Mouse (Mus musculus): Measurements from ENCODE around the gene Slc16a4. TPM values are rescaled to one million over a fixed set of nuclear protein-coding genes. Genes with fewer than 3 reads are reported as not detected.
"Not testable (repeated sequence)": the region's sequence is repeated elsewhere in the genome, so short reads cannot be mapped to it uniquely, and the experiment has no call there.

Slc16a4 gene
- total RNA-seq, 1 experiment, result 0.85 TPM

DNA sequence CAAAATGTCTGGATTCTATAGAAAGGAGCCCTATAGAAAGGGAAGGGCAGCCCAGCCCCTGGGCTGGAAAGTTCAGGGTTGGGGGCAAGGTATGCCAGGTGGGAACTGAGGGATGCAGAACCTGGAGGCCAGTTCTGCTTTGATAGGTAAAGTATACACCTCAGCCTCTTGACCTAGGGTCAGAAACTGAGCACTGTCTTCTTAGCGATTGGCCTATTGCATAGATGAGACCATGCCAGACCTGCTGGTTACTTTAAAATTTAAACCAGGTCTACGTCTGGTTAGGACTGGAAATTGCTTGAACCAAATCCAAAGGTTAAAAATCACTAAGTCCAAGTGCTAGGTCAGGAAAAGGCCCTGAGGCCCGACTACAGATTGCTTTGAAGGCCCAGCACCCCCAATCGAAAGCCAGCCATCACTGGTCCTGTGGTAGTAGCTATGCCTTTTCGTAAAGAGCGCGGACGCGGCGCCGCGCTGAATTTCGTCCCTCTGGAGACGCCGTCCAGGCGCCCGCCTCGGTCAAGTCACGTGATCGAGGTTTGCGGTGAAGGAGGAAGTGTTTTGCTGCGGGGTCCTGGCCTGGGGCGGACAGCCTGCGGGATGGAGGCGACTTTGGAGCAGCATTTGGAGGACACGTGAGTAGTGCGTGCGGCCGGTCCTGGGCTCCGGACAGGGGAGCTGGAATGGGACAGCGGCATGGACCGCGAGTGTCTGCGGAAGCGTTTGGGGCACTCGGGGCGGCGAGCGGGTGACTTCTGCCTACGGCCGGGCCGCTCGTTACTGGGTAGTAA lies 12.4 kb upstream of the Slc16a4 start, which contains the start of gene Lamtor5:
Gene Lamtor5, plus strand, starts transcription at position 380 of the 791 bp plus-strand sequence.
- H3K4me3 ChIP-seq (ENCODE audit: insufficient read depth in 1 of 2, low read depth in 1 of 2, low read length in 2 of 2, poor library complexity in 1 of 2, severe bottlenecking in 1 of 2), result peak within 1 kb of the TSS; percentile 78 to 98
- in situ Hi-C loops (cut with MboI; ENCODE audit: low sequenced_read_pairs in 2 of 2, unreplicated experiment in 2 of 2), result no loop called here
- DNase-seq (ENCODE audit: low read depth, low spot score), result peak; percentile 81
- peak within 1 kb of the TSS; percentile 89 for H3K9ac ChIP-seq (ENCODE audit: insufficient read depth, low read depth, low read length, poor library complexity, severe bottlenecking)
- H3K27ac ChIP-seq (ENCODE audit: insufficient read depth, low read depth, low read length, poor library complexity, severe bottlenecking), result no peak within 1 kb of the TSS
- TF ChIP-seq HCFC1 (IDR thresholded peaks at IDR 0.05; ENCODE audit: borderline replicate concordance, insufficient read depth, low read length) (peak; percentile 70; the same call in 1 of the 2 replicates), CHD2 (IDR thresholded peaks at IDR 0.05; ENCODE audit: low read depth, low read length) (no peak), MAFK (IDR thresholded peaks at IDR 0.05; ENCODE audit: insufficient read depth, low read depth, low read length) (no peak), ZC3H11A (IDR thresholded peaks at IDR 0.05; ENCODE audit: borderline replicate concordance, low read depth, low read length) (no peak), ZNF384 (IDR thresholded peaks at IDR 0.05; ENCODE audit: low read depth, low read length) (no peak)
- H3K4me1 ChIP-seq (ENCODE audit: control insufficient read depth in 2 of 2, insufficient read depth in 2 of 2, low read length in 2 of 2, poor library complexity in 1 of 2), result no peaks in the 10 kb centered on the region
- H3K9me3 ChIP-seq (ENCODE audit: control insufficient read depth, insufficient read depth, low read depth, low read length), result no peaks in the 10 kb centered on the region
- H3K36me3 ChIP-seq (ENCODE audit: control insufficient read depth, insufficient read depth, low read length, poor library complexity, severe bottlenecking), result 0 out of 2 replicates have a peak, but pooled peaks cover 3% of the 10 kb centered on the region

GRCm38 (mm10) chr3:107286123-107286522 lies 4.9 kb upstream of the Slc16a4 start:
- TF ChIP-seq ZC3H11A (IDR thresholded peaks at IDR 0.05; ENCODE audit: borderline replicate concordance, low read depth, low read length) (no peak), HCFC1 (IDR thresholded peaks at IDR 0.05; ENCODE audit: borderline replicate concordance, insufficient read depth, low read length) (no peak), ZNF384 (IDR thresholded peaks at IDR 0.05; ENCODE audit: low read depth, low read length) (no peak), MAFK (IDR thresholded peaks at IDR 0.05; ENCODE audit: insufficient read depth, low read depth, low read length) (no peak), CHD2 (IDR thresholded peaks at IDR 0.05; ENCODE audit: low read depth, low read length) (no peak)
- no peak overlapping the region for H3K9ac ChIP-seq (ENCODE audit: insufficient read depth, low read depth, low read length, poor library complexity, severe bottlenecking)
- H3K36me3 ChIP-seq (ENCODE audit: control insufficient read depth, insufficient read depth, low read length, poor library complexity, severe bottlenecking), result 0 out of 2 replicates have a peak, but pooled peaks cover 3% of the 10 kb centered on the region
- DNase-seq (ENCODE audit: low read depth, low spot score), result no peak
- no peak overlapping the region for H3K27ac ChIP-seq (ENCODE audit: insufficient read depth, low read depth, low read length, poor library complexity, severe bottlenecking)
- in situ Hi-C loops (cut with MboI; ENCODE audit: low sequenced_read_pairs in 2 of 2, unreplicated experiment in 2 of 2), result no loop called here
- peaks cover 0 to 2% of the 10 kb centered on the region in 2 experiments; a peak in 1 of 4 replicates for H3K4me1 ChIP-seq (ENCODE audit: control insufficient read depth in 2 of 2, insufficient read depth in 2 of 2, low read length in 2 of 2, poor library complexity in 1 of 2)
- H3K4me3 ChIP-seq (ENCODE audit: insufficient read depth in 1 of 2, low read depth in 1 of 2, low read length in 2 of 2, poor library complexity in 1 of 2, severe bottlenecking in 1 of 2), result no peak overlapping the region
- H3K9me3 ChIP-seq (ENCODE audit: control insufficient read depth, insufficient read depth, low read depth, low read length), result no peaks in the 10 kb centered on the region

DNA sequence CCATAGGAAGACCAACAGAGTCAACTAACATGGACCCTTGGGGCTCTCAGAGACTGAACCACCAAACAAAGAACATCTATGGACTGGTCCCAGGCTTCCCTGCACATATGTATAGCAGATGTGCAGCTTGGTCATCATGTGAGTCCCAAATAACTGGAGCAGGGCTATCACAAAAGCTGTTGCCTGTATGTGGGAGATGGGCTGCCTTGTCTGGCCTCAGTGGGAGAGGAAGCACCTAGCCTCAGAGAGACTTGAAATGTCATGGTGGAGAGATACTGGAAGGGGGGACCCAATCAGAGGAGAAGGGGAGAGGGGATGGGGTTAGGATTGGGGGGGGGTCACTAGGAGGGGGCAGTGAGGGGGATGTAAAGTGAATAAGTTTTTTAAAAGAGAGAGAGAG lies 3.7 kb upstream of the Slc16a4 start:
- no peak for TF ChIP-seq ZNF384 (IDR thresholded peaks at IDR 0.05; ENCODE audit: low read depth, low read length)
- TF ChIP-seq CHD2 (IDR thresholded peaks at IDR 0.05; ENCODE audit: low read depth, low read length), result no peak
- TF ChIP-seq HCFC1 (IDR thresholded peaks at IDR 0.05; ENCODE audit: borderline replicate concordance, insufficient read depth, low read length), result no peak
- TF ChIP-seq MAFK (IDR thresholded peaks at IDR 0.05; ENCODE audit: insufficient read depth, low read depth, low read length), result no peak
- TF ChIP-seq ZC3H11A (IDR thresholded peaks at IDR 0.05; ENCODE audit: borderline replicate concordance, low read depth, low read length), result no peak
- DNase-seq (ENCODE audit: low read depth, low spot score), result no peak
- in situ Hi-C loops (cut with MboI; ENCODE audit: low sequenced_read_pairs in 2 of 2, unreplicated experiment in 2 of 2), result no loop called here

GRCm38 (mm10) chr3:107295672-107296360 lies 4.8 kb downstream of the Slc16a4 start:
- in situ Hi-C loops (cut with MboI; ENCODE audit: low sequenced_read_pairs in 2 of 2, unreplicated experiment in 2 of 2), result no loop called here
- H3K27ac ChIP-seq (ENCODE audit: insufficient read depth, low read depth, low read length, poor library complexity, severe bottlenecking), result no peak overlapping the region
- no peak for DNase-seq (ENCODE audit: low read depth, low spot score)

More for the DNA sequence above, 3.7 kb upstream of the Slc16a4 start:
- H3K9me3 ChIP-seq (ENCODE audit: control insufficient read depth, insufficient read depth, low read depth, low read length), result no peaks in the 10 kb centered on the region
- no peak overlapping the region for H3K27ac ChIP-seq (ENCODE audit: insufficient read depth, low read depth, low read length, poor library complexity, severe bottlenecking)
- no peak overlapping the region for H3K4me3 ChIP-seq (ENCODE audit: insufficient read depth in 1 of 2, low read depth in 1 of 2, low read length in 2 of 2, poor library complexity in 1 of 2, severe bottlenecking in 1 of 2)
- H3K36me3 ChIP-seq (ENCODE audit: control insufficient read depth, insufficient read depth, low read length, poor library complexity, severe bottlenecking), result 0 out of 2 replicates have a peak, but pooled peaks cover under 1% of the 10 kb centered on the region
- peaks cover 0 to 2% of the 10 kb centered on the region in 2 experiments; a peak in 1 of 4 replicates for H3K4me1 ChIP-seq (ENCODE audit: control insufficient read depth in 2 of 2, insufficient read depth in 2 of 2, low read length in 2 of 2, poor library complexity in 1 of 2)
- no peak overlapping the region for H3K9ac ChIP-seq (ENCODE audit: insufficient read depth, low read depth, low read length, poor library complexity, severe bottlenecking)

GRCm38 (mm10) chr3:107296917-107297316 lies 5.9 kb downstream of the Slc16a4 start:
- DNase-seq (ENCODE audit: low read depth, low spot score); H3K9me3 ChIP-seq (ENCODE audit: control insufficient read depth, insufficient read depth, low read depth, low read length); H3K4me3 ChIP-seq (ENCODE audit: insufficient read depth in 1 of 2, low read depth in 1 of 2, low read length in 2 of 2, poor library complexity in 1 of 2, severe bottlenecking in 1 of 2); H3K4me1 ChIP-seq (ENCODE audit: control insufficient read depth in 2 of 2, insufficient read depth in 2 of 2, low read length in 2 of 2, poor library complexity in 1 of 2); H3K9ac ChIP-seq (ENCODE audit: insufficient read depth, low read depth, low read length, poor library complexity, severe bottlenecking); H3K27ac ChIP-seq (ENCODE audit: insufficient read depth, low read depth, low read length, poor library complexity, severe bottlenecking); H3K36me3 ChIP-seq (ENCODE audit: control insufficient read depth, insufficient read depth, low read length, poor library complexity, severe bottlenecking); in situ Hi-C loops (cut with MboI; ENCODE audit: low sequenced_read_pairs in 2 of 2, unreplicated experiment in 2 of 2): not testable (repeated sequence)

More at GRCm38 (mm10) chr3:107295672-107296360, 4.8 kb downstream of the Slc16a4 start:
- H3K9ac ChIP-seq (ENCODE audit: insufficient read depth, low read depth, low read length, poor library complexity, severe bottlenecking), result no peak overlapping the region
- H3K36me3 ChIP-seq (ENCODE audit: control insufficient read depth, insufficient read depth, low read length, poor library complexity, severe bottlenecking), result no peaks in the 10 kb centered on the region
- H3K4me1 ChIP-seq (ENCODE audit: control insufficient read depth in 2 of 2, insufficient read depth in 2 of 2, low read length in 2 of 2, poor library complexity in 1 of 2), result no peaks in the 10 kb centered on the region
- no peak overlapping the region for H3K4me3 ChIP-seq (ENCODE audit: insufficient read depth in 1 of 2, low read depth in 1 of 2, low read length in 2 of 2, poor library complexity in 1 of 2, severe bottlenecking in 1 of 2)
- TF ChIP-seq ZNF384 (IDR thresholded peaks at IDR 0.05; ENCODE audit: low read depth, low read length) (no peak), CHD2 (IDR thresholded peaks at IDR 0.05; ENCODE audit: low read depth, low read length) (no peak), MAFK (IDR thresholded peaks at IDR 0.05; ENCODE audit: insufficient read depth, low read depth, low read length) (no peak), HCFC1 (IDR thresholded peaks at IDR 0.05; ENCODE audit: borderline replicate concordance, insufficient read depth, low read length) (no peak), ZC3H11A (IDR thresholded peaks at IDR 0.05; ENCODE audit: borderline replicate concordance, low read depth, low read length) (no peak)
- H3K9me3 ChIP-seq (ENCODE audit: control insufficient read depth, insufficient read depth, low read depth, low read length), result no peaks in the 10 kb centered on the region
